Mouse (Mus musculus) heart, adult 2 months (tissue): ENCODE measurements around the gene Rapgef2. TPM values are rescaled to one million over a fixed set of nuclear protein-coding genes. Genes with fewer than 3 reads are reported as not detected.
A peak's percentile ranks its signal among the peaks of the same experiment; 100 is the strongest.

Experiments used
- DNase-seq, 2 experiments: peaks; one replicate each; pipeline ENCODE4 v3.0.0; 2021
- H3K27ac ChIP-seq: fragments of 200-600 bp; 2 replicates; pipeline ENCODE4 v1.8.1; 2022
- H3K27me3 ChIP-seq: fragments of 200-500 bp; 2 replicates; pipeline ENCODE4 v1.6.1; 2012; ENCODE audit warnings: mild to moderate bottlenecking, low read length, inconsistent platforms, mixed read lengths; ENCODE audit not compliant: control insufficient read depth, insufficient read depth
- H3K36me3 ChIP-seq: fragments of 200-500 bp; 2 replicates; pipeline ENCODE4 v1.6.1; 2012; ENCODE audit warnings: low read length, inconsistent platforms; ENCODE audit not compliant: control insufficient read depth, insufficient read depth
- H3K4me1 ChIP-seq: fragments of 200-500 bp; 2 replicates; pipeline ENCODE4 v1.6.1; 2011; ENCODE audit warnings: low read length; ENCODE audit not compliant: control insufficient read depth, insufficient read depth
- H3K4me3 ChIP-seq: fragments of 200-600 bp; 2 replicates; pipeline ENCODE4 v1.8.1; 2022
- H3K79me2 ChIP-seq: fragments of 200-500 bp; replicated peaks from 2 replicates; pipeline ENCODE4 v1.6.1; 2012; ENCODE audit warnings: mild to moderate bottlenecking, inconsistent platforms, low read length, moderate library complexity, mixed read lengths; ENCODE audit not compliant: control insufficient read depth, insufficient read depth
- H3K9ac ChIP-seq: fragments of 200-500 bp; 2 replicates; pipeline ENCODE4 v1.6.1; 2012; ENCODE audit warnings: low read depth, mild to moderate bottlenecking, control low read depth, inconsistent platforms, low read length, mixed read lengths
- CTCF ChIP-seq: fragments of 200-600 bp; IDR thresholded peaks from 2 replicates; pipeline ENCODE4 v1.8.1; 2022; ENCODE audit warnings: antibody characterized with exemption, mild to moderate bottlenecking, moderate library complexity
- EP300 ChIP-seq: fragments of 200-500 bp; IDR thresholded peaks from 2 replicates; pipeline ENCODE4 v1.6.1; 2011; ENCODE audit warnings: low read depth, low read length, control low read depth; ENCODE audit not compliant: insufficient read depth
- POLR2A ChIP-seq: fragments of 200-500 bp; IDR thresholded peaks from 2 replicates; pipeline ENCODE4 v1.6.1; 2011; ENCODE audit warnings: mild to moderate bottlenecking, low read depth, low read length, control low read depth; ENCODE audit not compliant: insufficient read depth
- WGBS: fragments of 180-500 bp; shearing (Covaris S2); methylation state at CpG from one replicate; pipeline ENCODE4 v1.1.7; 2018; 5-methylcytosine and 5-hydroxymethylcytosine counted together
- intact Hi-C: fragments of 180-260 bp; cut with DNase I; formaldehyde crosslinking; loops from one replicate; pipeline ENCODE4 v1.15.1; 2025
- polyA plus RNA-seq: library from polyadenylated mRNA; depleted of rRNA; stranded (reverse); fragments of >200 nt; gene quantifications from 2 replicates; pipeline ENCODE4 v1.2.3, GENCODE M21; 2012
- total RNA-seq, 2 experiments: library from RNA; stranded (reverse); gene quantifications; 2 replicates each; pipeline ENCODE4 v1.2.3; 2021

The Rapgef2 gene
- total and polyA plus RNA-seq, 3 experiments, result 10.6 to 36.2 (median 31.7) TPM

DNA sequence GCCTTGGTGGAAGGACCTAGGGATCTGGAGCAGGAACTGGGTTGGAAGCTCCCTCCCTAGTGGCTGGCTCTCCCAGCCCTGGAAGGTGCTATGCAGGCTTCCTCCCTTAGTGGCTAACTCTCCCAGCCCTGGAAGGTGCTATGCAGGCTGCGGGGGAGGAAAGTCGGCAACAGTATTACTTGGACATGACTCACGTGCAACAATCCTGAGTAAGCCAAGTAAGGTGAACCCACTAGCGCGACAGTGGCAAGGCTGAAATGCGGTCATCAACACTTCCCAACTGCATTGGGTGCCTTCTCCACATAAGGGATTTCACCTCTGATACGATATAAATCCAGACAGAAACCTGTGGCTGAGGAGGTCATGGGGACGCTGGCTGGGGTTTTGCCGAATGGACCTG, 42.0 kb downstream of the Rapgef2 start:
- peak in 1 of 2 experiments; percentile 47 for DNase-seq
- 0 out of 2 replicates have a peak overlapping the region, but pooled peaks have one; percentile 4 for H3K9ac ChIP-seq
- TF ChIP-seq POLR2A (no peak), EP300 (0 out of 2 replicates have a peak, but pooled peaks have one; percentile 31)
- no peak overlapping the region for H3K4me3 ChIP-seq
- no peaks in the 10 kb centered on the region for H3K27me3 ChIP-seq
- H3K4me1 ChIP-seq, result peaks cover 42% of the 10 kb centered on the region
- 24% methylated on average over 9 of the region's 9 CpGs for WGBS
- H3K79me2 ChIP-seq, result peaks cover 14% of the 10 kb centered on the region
- H3K36me3 ChIP-seq, result peaks cover 39% of the 10 kb centered on the region
- H3K27ac ChIP-seq, result peak overlapping the region; percentile 70
- intact Hi-C loops, result no loop called here

DNA sequence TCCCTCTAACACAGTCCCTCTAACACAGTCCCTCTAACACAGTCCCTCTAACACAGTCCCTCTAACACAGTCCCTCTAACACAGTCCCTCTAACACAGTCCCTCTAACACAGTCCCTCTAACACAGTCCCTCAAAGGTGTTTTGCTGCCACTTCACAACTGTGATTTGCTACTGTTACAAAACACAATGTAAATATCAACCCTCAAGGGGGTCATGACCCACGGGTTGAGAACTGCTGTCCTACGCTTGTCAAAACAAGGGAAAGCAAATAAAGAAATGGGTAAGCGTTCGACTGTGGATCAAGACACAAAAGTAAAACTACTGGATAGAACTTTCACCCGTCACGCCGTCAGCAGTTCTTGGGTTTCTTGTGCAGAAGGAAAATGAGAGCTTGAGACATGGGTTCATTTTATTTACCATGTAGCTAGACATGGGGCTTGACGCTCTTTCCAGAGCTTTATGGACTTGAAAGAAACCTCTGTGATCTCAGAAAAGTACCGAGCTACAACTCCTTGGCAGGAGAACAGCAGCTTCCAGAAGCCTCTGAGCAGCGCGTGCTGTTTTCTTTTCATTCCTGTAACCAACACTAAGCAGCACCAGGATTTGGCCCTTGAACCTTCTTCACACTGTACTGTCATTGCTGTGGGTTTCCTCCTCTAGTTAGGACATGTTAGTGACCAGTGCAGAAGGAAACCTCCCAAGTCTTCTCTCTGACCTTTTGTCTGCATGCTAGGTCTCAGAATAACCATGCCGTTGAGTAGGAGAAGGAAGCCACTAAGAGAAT, 43.2 kb downstream of the Rapgef2 start:
- Histone ChIP-seq H3K9ac (peak overlapping the region; percentile 44; the same call in 1 of the 2 replicates), H3K79me2 (peaks cover 16% of the 10 kb centered on the region), H3K4me3 (no peak overlapping the region), H3K27ac (peak overlapping the region; percentile 15), H3K27me3 (no peaks in the 10 kb centered on the region), H3K36me3 (peaks cover 44% of the 10 kb centered on the region), H3K4me1 (peaks cover 45% of the 10 kb centered on the region)
- 50% methylated on average over 12 of the region's 12 CpGs for WGBS
- TF ChIP-seq EP300 (no peak), CTCF (no peak), POLR2A (no peak)
- intact Hi-C loops, result no loop called here
- DNase-seq, result no peak

DNA sequence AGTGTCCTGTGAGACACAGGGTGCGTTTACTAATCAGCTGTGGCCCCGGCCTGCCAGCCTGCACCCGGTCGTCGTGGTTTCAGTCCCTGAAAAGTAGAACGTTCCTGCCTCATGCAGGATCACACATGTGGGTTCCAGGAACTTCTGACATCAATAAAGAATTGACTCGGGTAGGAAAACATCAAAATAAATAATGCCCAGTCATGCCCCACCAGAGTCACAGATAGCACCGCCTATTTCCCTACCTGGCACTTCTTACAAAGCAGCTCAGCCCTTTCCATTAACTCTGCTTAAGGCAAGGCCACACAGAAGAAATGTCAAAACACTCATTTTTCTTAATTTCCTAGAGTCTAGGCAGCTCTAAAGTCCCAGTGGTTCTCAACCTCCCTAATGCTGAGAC, 44.0 kb downstream of the Rapgef2 start:
- H3K27me3 ChIP-seq, result no peaks in the 10 kb centered on the region
- 52% methylated on average over 8 of the region's 8 CpGs for WGBS
- intact Hi-C loops, result no loop called here
- H3K79me2 ChIP-seq, result peaks cover 13% of the 10 kb centered on the region
- H3K4me1 ChIP-seq, result peaks cover 44% of the 10 kb centered on the region
- no peak for DNase-seq
- peaks cover 49% of the 10 kb centered on the region for H3K36me3 ChIP-seq
- H3K4me3 ChIP-seq, result no peak overlapping the region
- no peak for TF ChIP-seq CTCF
- TF ChIP-seq POLR2A, result no peak
- no peak for TF ChIP-seq EP300
- H3K27ac ChIP-seq, result no peak overlapping the region
- no peak overlapping the region for H3K9ac ChIP-seq

DNA sequence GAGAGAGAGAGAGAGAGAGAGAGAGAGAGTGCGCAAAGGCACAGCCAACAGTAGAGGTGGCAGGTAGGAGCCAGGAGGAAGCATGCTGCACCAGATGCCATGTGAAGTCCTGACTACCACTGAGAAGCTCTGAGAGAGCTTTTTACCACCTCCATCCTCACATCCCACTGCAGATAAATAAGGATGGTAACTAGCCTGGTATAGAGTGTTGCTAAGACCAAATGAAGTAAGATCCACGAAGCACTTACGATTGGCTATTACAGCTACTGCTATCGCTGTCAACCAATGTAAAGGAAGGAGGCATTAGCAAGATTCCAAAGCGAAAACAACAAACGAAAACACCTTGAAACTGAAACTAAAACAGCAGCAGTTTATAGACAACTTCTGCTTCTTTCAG, 47.3 kb downstream of the Rapgef2 start:
- H3K4me3 ChIP-seq, result peak overlapping the region; percentile 30; the same call in 1 of the 2 replicates
- DNase-seq, result no peak
- peaks cover 40% of the 10 kb centered on the region for H3K4me1 ChIP-seq
- peak overlapping the region; percentile 52; the same call in 1 of the 2 replicates for H3K9ac ChIP-seq
- peaks cover 44% of the 10 kb centered on the region for H3K36me3 ChIP-seq
- TF ChIP-seq EP300 (no peak), CTCF (no peak), POLR2A (no peak)
- WGBS, result 47% methylated on average over 6 of the region's 6 CpGs
- H3K27me3 ChIP-seq, result no peaks in the 10 kb centered on the region
- peaks cover 13% of the 10 kb centered on the region for H3K79me2 ChIP-seq
- intact Hi-C loops, result no loop called here
- H3K27ac ChIP-seq, result peak overlapping the region; percentile 71

DNA sequence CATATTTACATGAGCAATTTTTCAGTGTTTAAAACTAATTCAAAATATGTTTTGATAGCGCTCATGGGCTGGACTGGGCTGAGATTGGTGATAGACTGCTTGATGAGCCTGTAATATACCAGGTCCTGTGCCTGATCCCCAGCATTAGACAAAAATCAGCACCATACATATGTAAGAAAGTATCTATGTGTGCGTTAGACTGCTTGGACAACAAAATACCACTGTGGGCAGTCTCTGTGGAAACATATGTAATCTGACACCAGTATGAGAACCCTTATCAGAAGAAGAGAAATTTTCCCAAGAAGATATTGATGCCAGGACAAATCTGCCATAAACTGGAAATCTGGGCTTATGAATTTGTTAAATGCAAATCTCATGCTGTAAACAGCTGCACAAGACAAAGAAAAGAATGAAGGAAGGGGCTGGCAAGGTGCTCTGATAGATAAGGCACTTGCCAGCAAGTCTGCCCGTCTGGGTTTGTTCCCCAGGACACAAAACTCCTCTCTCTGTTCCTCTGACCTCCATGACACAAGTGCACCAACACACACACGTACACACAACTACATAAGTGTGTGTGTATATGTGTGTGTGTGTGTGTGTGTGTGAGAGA, 47.8 kb downstream of the Rapgef2 start:
- Histone ChIP-seq H3K79me2 (peaks cover 13% of the 10 kb centered on the region), H3K4me1 (peaks cover 41% of the 10 kb centered on the region), H3K27me3 (no peaks in the 10 kb centered on the region), H3K4me3 (no peak overlapping the region), H3K36me3 (peaks cover 44% of the 10 kb centered on the region), H3K9ac (0 out of 2 replicates have a peak overlapping the region, but pooled peaks have one; percentile 52), H3K27ac (peak overlapping the region; percentile 71)
- no peak for DNase-seq
- no peak for TF ChIP-seq POLR2A
- intact Hi-C loops, result no loop called here
- whole genome bisulfite sequencing, result 35% methylated on average over 4 of the region's 4 CpGs
